Mouse (Mus musculus) MEL (cell line): ENCODE measurements at regions not wholly inside any gene's neighbourhood (a gene's known extent, or its start where the extent isn't known, plus 50 kb on each side); places are given as distances from the start of the nearest gene placed in this dataset.

Source experiments
- DNase-seq: peaks from one replicate; pipeline ENCODE4 v3.0.0; 2011; ENCODE audit warnings: low read depth, low spot score
- H3K27ac ChIP-seq: 2 replicates; pipeline ENCODE4 v1.5.1; 2012; ENCODE audit warnings: low read depth, mild to moderate bottlenecking, control low read depth, low read length, moderate library complexity; ENCODE audit not compliant: control insufficient read depth
- H3K27me3 ChIP-seq, 2 experiments: fragments of 150-350 bp in 1 of 2; sonication (generic) in 1 of 2; 2 replicates each; pipeline ENCODE4 v1.6.1; 2012; ENCODE audit warnings: low read length in 2 of 2, mild to moderate bottlenecking in 2 of 2, improper control_type of control experiment in 1 of 2, moderate library complexity in 1 of 2; ENCODE audit not compliant: insufficient read depth in 2 of 2, control insufficient read depth in 1 of 2
- H3K36me3 ChIP-seq, 2 experiments: 2 replicates each; pipeline ENCODE4 v1.6.1; 2012 to 2014; ENCODE audit warnings: low read length in 2 of 2, improper control_type of control experiment in 1 of 2, inconsistent platforms in 1 of 2, mild to moderate bottlenecking in 1 of 2; ENCODE audit not compliant: insufficient read depth in 2 of 2, control insufficient read depth in 1 of 2
- H3K4me1 ChIP-seq, 2 experiments: fragments of 150-350 bp in 1 of 2; sonication (generic) in 1 of 2; 2 replicates each; pipeline ENCODE4 v1.6.1; 2012; ENCODE audit warnings: low read length in 2 of 2, improper control_type of control experiment in 1 of 2, mild to moderate bottlenecking in 1 of 2; ENCODE audit not compliant: insufficient read depth in 2 of 2, control insufficient read depth in 1 of 2
- H3K4me3 ChIP-seq, 2 experiments: fragments of 150-350 bp in 1 of 2; sonication (generic) in 1 of 2; 2 replicates each; pipeline ENCODE4 v1.5.1; 2012; ENCODE audit warnings: low read depth in 2 of 2, low read length in 2 of 2, mild to moderate bottlenecking in 2 of 2, moderate library complexity in 2 of 2, control low read depth in 1 of 2, improper control_type of control experiment in 1 of 2; ENCODE audit not compliant: control insufficient read depth in 1 of 2, insufficient read depth in 1 of 2
- H3K79me2 ChIP-seq: 2 replicates; pipeline ENCODE4 v1.6.1; 2012; ENCODE audit warnings: mild to moderate bottlenecking, low read length, moderate library complexity; ENCODE audit not compliant: control insufficient read depth, poor library complexity, insufficient read depth
- H3K9ac ChIP-seq: 2 replicates; pipeline ENCODE4 v1.6.1; 2012; ENCODE audit warnings: low read depth, mild to moderate bottlenecking, control low read depth, low read length, moderate library complexity; ENCODE audit not compliant: control insufficient read depth, poor library complexity, severe bottlenecking
- H3K9me3 ChIP-seq: fragments of 150-350 bp; sonication (generic); replicated peaks from 2 replicates; pipeline ENCODE4 v1.6.1; 2012; ENCODE audit warnings: mild to moderate bottlenecking, low read length, improper control_type of control experiment, moderate library complexity; ENCODE audit not compliant: insufficient read depth
- BHLHE40 ChIP-seq: IDR thresholded peaks from 2 replicates; pipeline ENCODE4 v1.6.1; 2012; ENCODE audit warnings: low read depth, mild to moderate bottlenecking, inconsistent platforms, low read length, improper control_type of control experiment, borderline replicate concordance
- CHD1 ChIP-seq: IDR thresholded peaks from 2 replicates; pipeline ENCODE4 v1.6.1; 2012; ENCODE audit warnings: low read depth, mild to moderate bottlenecking, inconsistent platforms, low read length, improper control_type of control experiment
- E2F4 ChIP-seq: IDR thresholded peaks from 2 replicates; pipeline ENCODE4 v1.6.1; 2011; ENCODE audit warnings: low read depth, low read length, improper control_type of control experiment, borderline replicate concordance
- ELF1 ChIP-seq: IDR thresholded peaks from 2 replicates; pipeline ENCODE4 v1.6.1; 2014; ENCODE audit warnings: low read depth, mild to moderate bottlenecking, inconsistent platforms, low read length, improper control_type of control experiment, moderate library complexity
- EP300 ChIP-seq, 2 experiments: IDR thresholded peaks; 2 replicates each; pipeline ENCODE4 v1.6.1; 2011; ENCODE audit warnings: improper control_type of control experiment in 2 of 2, low read length in 2 of 2, low read depth in 1 of 2, mild to moderate bottlenecking in 1 of 2
- GATA1 ChIP-seq: IDR thresholded peaks from 2 replicates; pipeline ENCODE4 v1.6.1; 2011; ENCODE audit warnings: low read depth, low read length, improper control_type of control experiment
- JUND ChIP-seq: IDR thresholded peaks from 2 replicates; pipeline ENCODE4 v1.6.1; 2011; ENCODE audit warnings: low read depth, mild to moderate bottlenecking, improper control_type of control experiment, low read length
- KAT2A ChIP-seq: conservative IDR thresholded peaks from 2 replicates; pipeline ENCODE4 v1.6.1; 2012; ENCODE audit warnings: low read depth, low read length, improper control_type of control experiment, inconsistent platforms
- MAX ChIP-seq: IDR thresholded peaks from 2 replicates; pipeline ENCODE4 v1.6.1; 2011; ENCODE audit warnings: low read length, improper control_type of control experiment
- MAZ ChIP-seq: IDR thresholded peaks from 2 replicates; pipeline ENCODE4 v1.6.1; 2012; ENCODE audit warnings: low read depth, mild to moderate bottlenecking, inconsistent platforms, low read length, improper control_type of control experiment
- MEF2A ChIP-seq: IDR thresholded peaks from 2 replicates; pipeline ENCODE4 v1.6.1; 2014; ENCODE audit warnings: low read depth, mild to moderate bottlenecking, inconsistent platforms, low read length, improper control_type of control experiment; ENCODE audit not compliant: poor library complexity, insufficient replicate concordance, severe bottlenecking; ENCODE audit errors: extremely low read depth
- MXI1 ChIP-seq: IDR thresholded peaks from 2 replicates; pipeline ENCODE4 v1.6.1; 2011; ENCODE audit warnings: mild to moderate bottlenecking, low read depth, low read length, improper control_type of control experiment
- MYC ChIP-seq: IDR thresholded peaks from 2 replicates; pipeline ENCODE4 v1.6.1; 2011; ENCODE audit warnings: low read depth, mild to moderate bottlenecking, low read length, improper control_type of control experiment, moderate library complexity
- NELFE ChIP-seq: IDR thresholded peaks from 2 replicates; pipeline ENCODE4 v1.6.1; 2011; ENCODE audit warnings: low read depth, low read length, improper control_type of control experiment
- POLR2A ChIP-seq, 2 experiments: IDR thresholded peaks; 2 replicates each; pipeline ENCODE4 v1.6.1; 2011 to 2012; ENCODE audit warnings: low read length in 2 of 2, mild to moderate bottlenecking in 2 of 2, control low read depth in 1 of 2, improper control_type of control experiment in 1 of 2, low read depth in 1 of 2, moderate library complexity in 1 of 2; ENCODE audit not compliant: control insufficient read depth in 1 of 2, insufficient read depth in 1 of 2, poor library complexity in 1 of 2
- POLR2AphosphoS2 ChIP-seq: IDR thresholded peaks from 2 replicates; pipeline ENCODE4 v1.6.1; 2011; ENCODE audit warnings: low read length, improper control_type of control experiment
- POLR2AphosphoS5 ChIP-seq: IDR thresholded peaks from 2 replicates; pipeline ENCODE4 v1.6.1; 2012; ENCODE audit warnings: low read depth, borderline replicate concordance, mild to moderate bottlenecking, inconsistent platforms, low read length, moderate library complexity, mixed read lengths
- RCOR1 ChIP-seq: IDR thresholded peaks from 2 replicates; pipeline ENCODE4 v1.6.1; 2012; ENCODE audit warnings: low read depth, mild to moderate bottlenecking, inconsistent platforms, low read length, improper control_type of control experiment
- TCF12 ChIP-seq: IDR thresholded peaks from 2 replicates; pipeline ENCODE4 v1.6.1; 2014; ENCODE audit warnings: low read depth, mild to moderate bottlenecking, inconsistent platforms, low read length, improper control_type of control experiment, moderate library complexity
- UBTF ChIP-seq: IDR thresholded peaks from 2 replicates; pipeline ENCODE4 v1.6.1; 2012; ENCODE audit warnings: low read depth, mild to moderate bottlenecking, inconsistent platforms, low read length, improper control_type of control experiment, moderate library complexity, borderline replicate concordance; ENCODE audit not compliant: insufficient read depth
- USF2 ChIP-seq, 2 experiments: IDR thresholded peaks; 2 replicates each; pipeline ENCODE4 v1.6.1; 2011 to 2012; ENCODE audit warnings: improper control_type of control experiment in 2 of 2, low read length in 2 of 2, borderline replicate concordance in 1 of 2, inconsistent platforms in 1 of 2, low read depth in 1 of 2, mild to moderate bottlenecking in 1 of 2; ENCODE audit not compliant: insufficient read depth in 1 of 2
- ZC3H11A ChIP-seq: IDR thresholded peaks from 2 replicates; pipeline ENCODE4 v1.6.1; 2012; ENCODE audit warnings: low read depth, mild to moderate bottlenecking, inconsistent platforms, low read length, improper control_type of control experiment
- ZKSCAN1 ChIP-seq: IDR thresholded peaks from 2 replicates; pipeline ENCODE4 v1.6.1; 2012; ENCODE audit warnings: low read depth, mild to moderate bottlenecking, inconsistent platforms, low read length, improper control_type of control experiment, moderate library complexity
- ZMIZ1 ChIP-seq: IDR thresholded peaks from 2 replicates; pipeline ENCODE4 v1.6.1; 2012; ENCODE audit warnings: low read depth, mild to moderate bottlenecking, inconsistent platforms, low read length, improper control_type of control experiment, moderate library complexity

DNA sequence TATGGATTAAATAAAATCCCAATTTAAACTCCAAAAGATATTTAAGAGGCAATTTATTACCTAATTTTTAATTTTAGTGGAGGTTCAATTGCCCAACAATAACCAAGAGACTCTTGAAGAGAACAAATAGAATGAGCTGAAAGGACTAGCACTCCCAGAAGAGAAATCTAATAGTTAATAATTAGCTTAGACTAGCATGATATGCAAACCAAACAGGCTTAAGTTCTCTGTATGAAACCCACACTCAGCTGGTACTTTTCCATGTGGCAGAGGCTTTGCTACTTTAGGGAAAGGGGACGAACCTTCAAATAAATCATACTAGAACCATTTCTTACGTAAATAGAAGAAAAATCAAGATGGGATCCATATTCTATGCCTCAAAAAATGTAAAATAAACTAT lies 55.9 kb upstream of the Fam19a1 start:
- Histone ChIP-seq H3K27ac (no peak overlapping the region), H3K4me1 (no peaks in the 10 kb centered on the region), H3K36me3 (no peaks in the 10 kb centered on the region), H3K4me3 (no peak overlapping the region), H3K79me2 (no peaks in the 10 kb centered on the region), H3K9me3 (no peaks in the 10 kb centered on the region), H3K9ac (no peak overlapping the region), H3K27me3 (no peaks in the 10 kb centered on the region)
- TF ChIP-seq E2F4 (no peak), POLR2AphosphoS2 (no peak), ZC3H11A (no peak), ELF1 (no peak), KAT2A (no peak), GATA1 (no peak), MEF2A (no peak)
- DNase-seq = no peak

- Histone ChIP-seq H3K4me3 (no peak overlapping the region), H3K27ac (no peak overlapping the region), H3K27me3 (no peaks in the 10 kb centered on the region), H3K9ac (no peak overlapping the region), H3K9me3 (no peaks in the 10 kb centered on the region), H3K79me2 (no peaks in the 10 kb centered on the region), H3K36me3 (no peaks in the 10 kb centered on the region), H3K4me1 (no peaks in the 10 kb centered on the region)
- no peak for TF ChIP-seq ZC3H11A
- no peak for TF ChIP-seq ZKSCAN1
- no peak for TF ChIP-seq MAX
- TF ChIP-seq ZMIZ1 = no peak
- no peak for TF ChIP-seq USF2 (IDR thresholded peaks at IDR 0.05; ENCODE audit: borderline replicate concordance in 1 of 2, insufficient read depth in 1 of 2, low read depth in 1 of 2, low read length in 2 of 2)
- TF ChIP-seq EP300 (IDR thresholded peaks at IDR 0.05; ENCODE audit: low read depth in 1 of 2, low read length in 2 of 2) = no peak
- no peak for TF ChIP-seq E2F4
- no peak for TF ChIP-seq MEF2A
- no peak for TF ChIP-seq CHD1
- no peak for TF ChIP-seq JUND
- DNase-seq = no peak
These were observed 55.3 kb upstream of the Fam19a1 start for GRCm38 (mm10) chr6:96057575-96058159.

DNA sequence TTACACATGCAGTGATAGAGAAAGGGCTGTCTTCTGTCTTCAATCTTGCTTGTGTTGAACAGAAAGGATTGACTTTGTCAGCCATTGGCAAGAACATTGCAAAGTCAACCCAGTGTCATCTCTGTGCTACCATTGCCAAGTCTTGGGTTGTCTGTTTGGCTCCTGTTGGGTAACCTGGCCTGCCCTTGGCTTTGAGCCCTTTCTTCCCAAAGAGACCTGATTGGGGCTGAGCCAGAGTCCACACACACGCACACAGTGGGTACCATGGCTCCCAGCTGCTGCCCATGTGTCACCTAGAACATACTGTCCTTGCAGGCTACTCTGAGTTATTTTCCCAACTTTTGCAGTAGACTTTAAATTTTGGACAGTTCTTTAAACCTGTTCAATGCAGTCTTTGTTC lies 51.0 kb upstream of the Fam19a1 start:
- no peak for DNase-seq
- TF ChIP-seq NELFE = no peak
- TF ChIP-seq BHLHE40 = no peak
- TF ChIP-seq USF2 (IDR thresholded peaks at IDR 0.05; ENCODE audit: borderline replicate concordance in 1 of 2, insufficient read depth in 1 of 2, low read depth in 1 of 2, low read length in 2 of 2) = no peak
- no peak for TF ChIP-seq MAZ
- no peak for TF ChIP-seq JUND
- TF ChIP-seq TCF12 = no peak
- TF ChIP-seq MYC = no peak
- TF ChIP-seq POLR2A (IDR thresholded peaks at IDR 0.05; ENCODE audit: control insufficient read depth in 1 of 2, insufficient read depth in 1 of 2, low read depth in 1 of 2, low read length in 2 of 2, poor library complexity in 1 of 2) = no peak
- no peak for TF ChIP-seq RCOR1
- no peak for TF ChIP-seq UBTF
- TF ChIP-seq POLR2AphosphoS5 = no peak
- no peak for TF ChIP-seq MXI1
- no peak for TF ChIP-seq EP300 (IDR thresholded peaks at IDR 0.05; ENCODE audit: low read depth in 1 of 2, low read length in 2 of 2)
- Histone ChIP-seq H3K79me2 (no peaks in the 10 kb centered on the region), H3K36me3 (no peaks in the 10 kb centered on the region), H3K9ac (no peak overlapping the region), H3K4me1 (no peaks in the 10 kb centered on the region), H3K9me3 (no peaks in the 10 kb centered on the region), H3K27me3 (no peaks in the 10 kb centered on the region), H3K27ac (no peak overlapping the region), H3K4me3 (no peak overlapping the region)
